Mouse (Mus musculus) left cerebral cortex, postnatal 14 days (tissue): Measurements from ENCODE around the gene 1600002K03Rik. TPM values are rescaled to one million over a fixed set of nuclear protein-coding genes. Genes with fewer than 3 reads are reported as not detected.

ENCODE experiments used
- DNase-seq, 2 experiments: peaks; one replicate each; pipeline ENCODE4 v3.0.0; 2021 to 2022; ENCODE audit warnings: low spot score in 2 of 2, mixed read lengths in 1 of 2
- intact Hi-C: fragments of 180-260 bp; cut with DNase I; formaldehyde crosslinking; loops from one replicate; pipeline ENCODE4 v1.15.1; 2025
- total RNA-seq, 2 experiments: library from RNA; stranded (reverse); gene quantifications; 2 replicates each; pipeline ENCODE4 v1.2.3; 2021

The 1600002K03Rik gene
- total RNA-seq, 2 experiments from 2014 or later, result 5.7 to 6.2 TPM

GRCm38 (mm10) chr10:80151211-80152034, 21.3 kb upstream of the 1600002K03Rik start:
- intact Hi-C loops, result no loop called here
- DNase-seq, result peak in 1 of 2 experiments; percentile 76

- DNase-seq, result peak in 1 of 2 experiments; percentile 45
- intact Hi-C loops, result no loop called here
These were observed 20.5 kb upstream of the 1600002K03Rik start for GRCm38 (mm10) chr10:80152071-80152872.

- peak in 1 of 2 experiments; percentile 36 for DNase-seq
- intact Hi-C loops, result no loop called here
These were observed 19.9 kb upstream of the 1600002K03Rik start for GRCm38 (mm10) chr10:80152873-80153260.

GRCm38 (mm10) chr10:80153713-80154112, 19.0 kb upstream of the 1600002K03Rik start:
- intact Hi-C loops, result no loop called here
- no peak for DNase-seq

- no peak for DNase-seq
- intact Hi-C loops, result no loop called here
These were observed 18.4 kb upstream of the 1600002K03Rik start for GRCm38 (mm10) chr10:80154384-80154783.

GRCm38 (mm10) chr10:80155277-80155676, 17.5 kb upstream of the 1600002K03Rik start:
- intact Hi-C loops, result no loop called here
- DNase-seq, result no peak

- intact Hi-C loops, result no loop called here
- DNase-seq, result no peak
These were observed 16.6 kb upstream of the 1600002K03Rik start for GRCm38 (mm10) chr10:80156002-80156751.

GRCm38 (mm10) chr10:80156752-80157053, 16.0 kb upstream of the 1600002K03Rik start:
- intact Hi-C loops, result no loop called here
- DNase-seq, result no peak

- intact Hi-C loops, result no loop called here
- no peak for DNase-seq
These were observed 15.4 kb upstream of the 1600002K03Rik start for GRCm38 (mm10) chr10:80157141-80157929.

- intact Hi-C loops, result no loop called here
- DNase-seq, result no peak
These were observed 14.3 kb upstream of the 1600002K03Rik start for GRCm38 (mm10) chr10:80158307-80158986.

GRCm38 (mm10) chr10:80159021-80159560, 13.7 kb upstream of the 1600002K03Rik start:
- intact Hi-C loops, result no loop called here
- peak in 1 of 2 experiments; percentile 54 for DNase-seq

GRCm38 (mm10) chr10:80159561-80160454, 12.9 kb upstream of the 1600002K03Rik start:
- peak; percentile 99 for DNase-seq
- intact Hi-C loops, result no loop called here

- DNase-seq, result peak in 1 of 2 experiments; percentile 51
These were observed 12.0 kb upstream of the 1600002K03Rik start for GRCm38 (mm10) chr10:80160455-80161371.

GRCm38 (mm10) chr10:80161522-80162242, 11.1 kb upstream of the 1600002K03Rik start:
- DNase-seq, result no peak
- intact Hi-C loops, result no loop called here

More at GRCm38 (mm10) chr10:80160455-80161371, 12.0 kb upstream of the 1600002K03Rik start:
- intact Hi-C loops, result no loop called here

GRCm38 (mm10) chr10:80162243-80162608, 10.5 kb upstream of the 1600002K03Rik start:
- DNase-seq, result no peak
- intact Hi-C loops, result no loop called here
